Mouse (Mus musculus): Measurements from ENCODE around the gene Kif1a.

The Kif1a gene

DNA sequence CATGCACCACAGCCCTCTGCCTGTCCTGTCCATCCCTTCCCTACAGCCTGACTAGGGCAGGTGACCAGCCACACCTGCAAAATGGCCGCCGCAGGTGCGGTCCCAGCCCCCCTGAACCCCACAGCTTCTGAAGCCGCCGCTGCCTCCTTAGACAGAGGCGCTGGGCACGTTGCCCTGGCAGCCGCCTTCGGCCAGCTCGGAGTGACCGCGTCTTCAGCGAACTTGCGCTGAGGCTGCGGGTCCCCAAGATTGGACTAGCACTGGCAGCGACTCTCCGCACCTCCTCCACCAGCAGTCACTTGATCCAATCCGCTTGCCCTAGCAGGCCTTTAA, 1.5 kb downstream of the Kif1a start:
- no peak for DNase-seq (ENCODE audit: extremely low read depth, insufficient read length, low spot score)

DNA sequence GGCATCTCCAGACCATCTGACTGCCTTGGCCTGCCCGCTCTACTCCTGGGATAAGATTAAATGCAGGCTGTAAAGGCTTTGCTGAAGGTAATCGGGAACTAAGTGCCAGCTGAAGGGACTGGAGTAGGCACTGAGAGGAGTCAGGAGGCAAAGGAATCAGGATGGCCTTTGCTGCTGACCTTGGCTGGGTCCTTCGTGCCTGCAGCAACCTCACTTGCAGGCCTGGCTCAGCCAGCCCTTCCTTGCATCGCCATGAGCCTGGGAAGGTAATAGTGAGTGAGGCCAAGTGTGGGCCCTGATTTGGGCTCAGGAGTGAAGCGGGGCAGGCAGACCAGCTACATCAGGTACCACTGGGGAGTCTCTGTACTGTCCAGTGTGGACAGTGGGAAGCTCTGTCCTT, 2.8 kb downstream of the Kif1a start:
- no peak for DNase-seq (ENCODE audit: extremely low read depth, insufficient read length, low spot score)

DNA sequence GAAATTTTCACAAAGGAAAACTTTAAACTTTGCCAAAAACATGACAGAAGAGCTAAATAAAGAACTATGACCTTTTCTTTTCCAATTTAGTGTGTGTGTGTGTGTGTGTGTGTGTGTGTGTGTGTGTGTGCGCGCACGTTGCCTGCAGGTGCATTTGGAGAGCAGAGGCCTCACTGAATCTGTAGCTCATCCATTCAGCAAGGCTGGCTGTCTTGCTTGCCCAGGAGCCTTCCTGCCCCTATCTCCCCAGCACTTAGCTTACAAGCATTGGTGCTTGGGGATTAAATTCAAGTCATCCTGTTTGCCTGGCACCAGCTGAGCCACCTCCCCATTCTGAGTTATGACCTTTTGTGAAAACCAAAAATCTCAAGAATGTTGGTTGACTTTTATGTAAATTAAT, 9.2 kb downstream of the Kif1a start:
- DNase-seq (ENCODE audit: extremely low read depth, insufficient read length, low spot score) = no peak

DNA sequence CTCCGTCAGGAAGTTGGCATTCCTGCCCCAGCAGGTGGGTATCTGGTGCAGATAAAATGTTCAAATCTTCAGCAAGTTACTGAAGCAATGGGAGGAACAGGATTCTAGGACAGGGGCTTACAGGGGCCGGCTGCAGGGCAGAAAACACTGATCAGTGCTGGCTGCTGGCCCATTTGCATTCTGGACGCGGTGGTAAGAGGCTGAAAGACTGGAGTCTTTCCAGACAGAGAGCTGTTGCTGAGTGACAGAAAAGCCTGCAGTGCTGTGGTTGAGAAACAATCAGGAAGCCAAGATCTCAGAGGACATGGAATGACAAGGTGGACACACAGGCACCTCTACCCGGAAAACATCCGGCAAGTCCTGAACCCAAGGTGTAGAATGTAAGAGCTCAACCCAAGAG, 16.6 kb downstream of the Kif1a start:
- DNase-seq (ENCODE audit: extremely low read depth, insufficient read length, low spot score) = no peak

DNA sequence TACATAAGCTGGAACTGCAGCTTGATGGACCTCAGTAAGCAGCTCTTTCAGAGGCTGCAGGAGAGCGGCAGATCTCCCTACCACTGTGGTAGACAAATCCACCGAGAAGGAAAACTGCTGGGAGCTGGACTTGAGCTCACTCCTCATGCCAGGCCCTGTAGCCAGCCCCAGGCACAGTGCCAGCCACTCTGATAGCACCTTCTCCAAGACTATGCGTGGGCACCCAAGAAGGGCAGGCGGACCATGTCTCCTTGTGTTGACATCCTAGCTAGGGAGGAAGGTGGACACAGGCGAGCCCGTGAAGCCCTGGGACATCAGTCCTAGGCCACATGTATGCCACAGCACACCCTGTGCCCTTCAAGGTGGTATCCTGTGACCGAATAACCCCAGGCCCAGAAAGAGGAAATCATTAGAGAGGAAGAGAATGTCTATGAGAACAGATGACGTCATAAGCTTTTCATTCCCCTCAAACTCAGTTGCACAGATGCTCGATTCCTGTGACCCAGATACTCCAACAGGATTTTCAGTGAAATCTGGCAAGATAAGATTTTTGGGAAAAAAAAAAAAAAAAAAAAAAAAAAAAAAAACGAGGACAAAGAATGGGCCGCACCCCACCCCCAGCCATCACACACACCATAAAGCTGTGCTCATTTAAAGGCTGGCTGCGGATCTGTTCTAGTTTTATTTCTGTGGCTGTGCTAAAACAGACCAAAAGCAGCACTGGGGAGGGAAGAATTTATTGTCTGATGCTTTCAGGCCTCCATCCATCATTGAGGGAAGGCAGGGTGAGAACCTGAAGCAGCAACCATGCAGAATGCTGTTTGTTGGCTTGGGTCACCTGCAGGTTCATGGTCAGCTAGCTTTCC, 18.1 kb downstream of the Kif1a start:
- no peak for DNase-seq (ENCODE audit: extremely low read depth, insufficient read length, low spot score)

GRCm38 (mm10) chr1:93082121-93082520, 19.6 kb downstream of the Kif1a start:
- DNase-seq (ENCODE audit: extremely low read depth, insufficient read length, low spot score) = no peak

DNA sequence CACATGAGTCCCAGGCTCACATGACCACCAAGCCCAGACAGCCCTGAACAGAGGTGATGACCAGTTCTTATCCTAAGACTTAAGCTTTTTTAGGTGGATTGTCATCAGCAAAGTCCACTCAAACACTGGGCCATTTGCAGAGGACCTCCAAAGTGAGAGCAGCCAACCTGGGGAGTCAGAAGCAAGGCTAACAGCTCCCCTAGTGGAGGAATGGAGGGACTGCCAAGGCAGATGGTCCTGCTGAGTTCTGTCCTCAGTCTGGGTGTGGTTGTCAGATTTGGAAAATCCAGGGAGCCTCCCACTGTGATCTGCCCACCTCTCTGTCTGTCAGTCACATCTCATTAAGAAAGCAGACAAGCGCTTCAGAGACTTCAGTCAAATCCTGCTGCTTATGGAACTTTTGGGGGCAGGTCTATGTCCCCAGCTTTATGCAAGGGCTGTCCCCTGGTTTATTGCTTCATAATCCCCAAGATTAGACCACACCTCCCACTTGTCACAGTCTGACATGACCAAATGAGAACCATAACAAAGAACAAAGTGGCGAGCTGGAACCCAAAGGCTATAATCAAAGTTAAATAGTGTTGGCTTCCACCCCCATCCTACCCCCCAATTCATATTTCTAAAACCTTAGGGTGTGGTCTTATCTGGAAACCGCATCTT, 20.7 kb downstream of the Kif1a start:
- no peak for DNase-seq (ENCODE audit: extremely low read depth, insufficient read length, low spot score)

DNA sequence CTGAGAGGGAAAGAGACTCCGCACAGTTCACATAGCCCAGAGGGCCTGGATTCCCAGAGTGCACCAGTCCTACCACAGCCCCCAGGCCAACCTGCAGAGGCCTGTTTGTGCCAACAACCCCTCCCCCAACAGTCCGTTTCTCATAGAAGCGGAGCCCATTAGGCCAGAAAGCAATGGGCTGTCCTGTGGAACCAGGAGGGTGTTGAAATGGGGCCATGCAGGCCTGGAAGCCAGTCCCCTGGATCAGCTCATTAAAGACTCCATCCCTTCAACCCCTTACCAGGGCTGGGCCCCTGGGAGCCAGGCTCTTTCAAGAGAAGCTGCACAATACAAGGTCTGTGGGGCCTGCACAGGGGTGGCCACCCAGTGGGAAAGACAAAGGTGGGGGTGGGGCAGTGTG, 22.1 kb downstream of the Kif1a start:
- DNase-seq (ENCODE audit: extremely low read depth, insufficient read length, low spot score) = no peak

GRCm38 (mm10) chr1:93072279-93072865, 29.4 kb downstream of the Kif1a start:
- no peak for DNase-seq (ENCODE audit: extremely low read depth, insufficient read length, low spot score)

DNA sequence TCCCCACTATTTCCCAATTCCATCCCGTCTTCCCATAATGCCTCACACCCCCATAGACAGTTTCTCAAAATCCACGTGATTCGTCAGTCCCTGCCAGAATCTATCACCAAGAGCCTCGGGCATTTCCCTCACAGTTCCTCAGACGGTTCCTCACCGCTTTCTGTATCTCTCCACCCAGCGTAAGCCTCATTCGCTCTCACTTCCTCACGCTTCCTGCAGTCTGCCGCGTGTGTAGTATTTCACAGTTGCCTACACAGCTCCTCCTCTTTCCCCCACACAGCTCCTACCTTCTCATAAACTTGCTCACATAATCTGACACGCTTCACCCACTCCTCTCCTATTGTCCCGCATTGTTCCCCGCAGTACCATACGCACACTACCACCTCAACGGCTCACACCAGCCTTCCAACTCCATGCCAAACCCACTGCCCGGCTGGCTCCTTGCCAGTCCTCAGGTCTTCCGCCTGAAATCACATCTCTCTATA, 30.2 kb downstream of the Kif1a start:
- DNase-seq (ENCODE audit: extremely low read depth, insufficient read length, low spot score) = no peak

GRCm38 (mm10) chr1:93070881-93071280, 30.9 kb downstream of the Kif1a start:
- no peak for DNase-seq (ENCODE audit: extremely low read depth, insufficient read length, low spot score)

GRCm38 (mm10) chr1:93068553-93068952, 33.2 kb downstream of the Kif1a start:
- no peak for DNase-seq (ENCODE audit: extremely low read depth, insufficient read length, low spot score)

DNA sequence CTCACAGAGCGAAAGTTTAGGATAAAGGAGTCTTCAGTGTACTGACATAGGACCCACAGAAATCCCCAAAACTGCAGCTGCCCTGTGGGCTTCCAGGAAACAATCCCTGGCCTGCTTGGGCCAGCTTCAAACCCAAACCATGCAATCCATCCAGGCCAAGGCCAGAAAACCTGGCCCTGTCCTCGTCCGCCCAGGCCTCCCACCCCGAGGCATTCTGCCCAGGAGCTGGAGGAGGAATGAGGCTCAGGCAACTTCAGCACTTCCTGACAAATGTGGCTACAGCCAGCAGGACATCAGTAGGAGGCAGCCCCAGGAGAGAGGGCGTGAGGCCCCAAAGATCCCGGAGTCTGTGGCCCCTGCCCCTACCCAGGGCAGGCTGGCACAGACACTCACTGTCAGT, 36.1 kb downstream of the Kif1a start:
- no peak for DNase-seq (ENCODE audit: extremely low read depth, insufficient read length, low spot score)

DNA sequence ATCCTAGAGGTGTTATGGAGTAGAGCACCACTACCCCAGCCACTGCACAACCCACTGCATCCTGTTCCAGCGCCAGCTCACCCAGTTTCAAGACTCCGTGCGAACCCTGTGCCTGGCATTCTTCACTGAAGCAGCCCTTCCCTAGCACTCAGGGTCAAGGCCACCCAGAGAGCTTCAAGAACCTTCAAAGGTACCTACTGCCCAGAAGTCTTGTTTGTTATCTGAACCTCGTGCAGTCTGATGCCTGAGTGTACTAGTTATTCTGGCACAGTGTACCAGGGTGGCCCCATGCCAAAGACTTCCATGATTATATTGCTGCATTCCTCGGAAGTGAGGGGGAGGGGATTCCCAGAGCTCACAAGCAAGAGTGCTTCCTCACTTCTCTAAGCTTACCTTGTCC, 38.1 kb downstream of the Kif1a start:
- DNase-seq (ENCODE audit: extremely low read depth, insufficient read length, low spot score) = no peak

GRCm38 (mm10) chr1:93051124-93051833, 50.5 kb downstream of the Kif1a start:
- no peak for DNase-seq (ENCODE audit: extremely low read depth, insufficient read length, low spot score)

- no peak for DNase-seq (ENCODE audit: extremely low read depth, insufficient read length, low spot score)
Measured at GRCm38 (mm10) chr1:93050071-93050470, 51.7 kb downstream of the Kif1a start.

GRCm38 (mm10) chr1:93046153-93046789, 55.5 kb downstream of the Kif1a start:
- DNase-seq (ENCODE audit: extremely low read depth, insufficient read length, low spot score) = no peak

DNA sequence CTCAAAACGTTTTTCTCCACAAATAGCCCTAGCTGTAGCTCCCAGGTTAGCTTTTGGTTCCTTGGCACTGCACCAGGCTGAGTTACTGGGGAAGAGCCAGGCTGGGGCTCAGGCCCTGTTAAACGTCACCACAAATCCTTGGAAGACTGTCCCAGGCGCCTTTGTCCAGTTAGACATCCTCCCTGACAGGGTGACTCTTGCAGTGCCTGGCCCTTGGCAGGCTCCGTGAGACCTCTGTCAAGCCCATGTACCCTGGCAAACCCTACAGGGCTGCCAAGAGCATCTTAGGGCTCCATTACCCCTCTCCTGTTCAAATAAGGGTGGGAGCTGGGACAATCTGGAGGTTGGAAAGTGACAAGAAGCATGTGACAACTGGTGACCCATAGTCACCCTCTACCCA, 65.8 kb downstream of the Kif1a start:
- DNase-seq (ENCODE audit: extremely low read depth, insufficient read length, low spot score) = no peak

- DNase-seq (ENCODE audit: extremely low read depth, insufficient read length, low spot score) = no peak
Measured at GRCm38 (mm10) chr1:93033989-93034388, 67.8 kb downstream of the Kif1a start.

DNA sequence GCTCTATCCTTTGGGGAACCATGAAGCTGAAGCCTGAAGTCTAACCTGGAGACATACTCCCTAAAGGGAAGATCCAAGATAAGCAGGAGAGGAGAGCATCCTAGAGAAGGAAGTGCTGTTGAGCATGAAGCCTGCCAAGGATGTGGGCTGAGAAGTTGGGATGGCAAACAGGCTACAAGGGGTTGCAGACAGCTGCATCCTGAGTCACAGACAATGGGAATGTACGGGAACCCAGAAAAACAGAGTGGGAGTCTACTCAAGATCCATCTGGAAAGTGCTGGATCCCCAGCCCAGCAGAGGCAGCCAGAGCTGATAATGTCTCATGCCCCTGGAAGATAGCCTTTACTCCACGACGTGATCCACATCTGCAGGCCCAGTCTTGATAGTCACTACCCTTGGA, 70.6 kb downstream of the Kif1a start:
- no peak for DNase-seq (ENCODE audit: extremely low read depth, insufficient read length, low spot score)

DNA sequence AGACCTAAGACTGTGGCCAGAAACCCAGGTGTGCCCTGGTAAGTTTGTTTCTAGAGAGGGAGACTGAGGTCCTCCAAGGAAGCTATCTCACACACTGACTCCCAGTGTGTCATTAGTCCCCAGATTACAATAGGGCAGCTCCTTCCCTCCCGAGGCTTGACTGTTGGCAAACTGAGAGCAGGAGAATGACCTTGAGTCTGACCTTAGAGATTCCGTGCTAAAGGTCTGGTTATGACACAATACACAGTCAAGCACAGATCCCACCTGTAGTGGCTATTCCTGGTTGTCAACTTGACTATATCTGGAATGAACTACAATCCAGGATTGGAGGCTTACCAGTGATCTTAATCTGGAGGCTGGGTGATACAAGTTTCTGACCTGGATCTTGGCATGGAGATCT, 71.7 kb downstream of the Kif1a start:
- DNase-seq (ENCODE audit: extremely low read depth, insufficient read length, low spot score) = no peak

Data from 3134 (cell line).